Comparison of ENCODE assay signal across 9 mouse cellular contexts in genomic region chr5:31092231-31092975, GRCm38 (mm10). TPM values are rescaled to one million over a fixed set of nuclear protein-coding genes. Genes with fewer than 3 reads are reported as not detected.
DNase-seq lines count a peak whose midpoint lies in the region; ATAC-seq and TF ChIP-seq lines count a peak whose summit lies in the region.
"Had no signal": no experiment of that assay in that cellular context is flagged by ENCODE, and none has a peak within 500 bp of the region (broad histone marks: within the 10 kb centered on the region; RNA-seq: fewer than 3 reads in every experiment).

No protein-coding gene starts in this region.

- H3K4me1 ChIP-seq in lung, embryonic 15.5 days, result peaks cover 29% of the 10 kb centered on the region
- H3K4me1 ChIP-seq in forebrain, postnatal 0 days (ENCODE audit: insufficient read depth), result peaks cover 13% of the 10 kb centered on the region; the same call in 1 of the 2 replicates
- peaks cover 38% of the 10 kb centered on the region for H3K4me1 ChIP-seq in limb, embryonic 15.5 days

- no peak overlapping the region for H3K9ac ChIP-seq in lung, embryonic 15.5 days
- H3K9ac ChIP-seq in forebrain, postnatal 0 days, result peak overlapping the region; percentile 22; the same call in 1 of the 2 replicates
- no peak overlapping the region for H3K9ac ChIP-seq in limb, embryonic 15.5 days

- H3K4me3 ChIP-seq in lung, embryonic 15.5 days, result peak overlapping the region; percentile 39
- H3K4me3 ChIP-seq in forebrain, postnatal 0 days (ENCODE audit: low read depth, low read length), result peak overlapping the region; percentile 32
- H3K4me3 ChIP-seq in limb, embryonic 15.5 days, result peak overlapping the region; percentile 45

- H3K27ac ChIP-seq in lung, embryonic 15.5 days, result no peak overlapping the region
- H3K27ac ChIP-seq in forebrain, postnatal 0 days (ENCODE audit: low read depth, low read length), result no peak overlapping the region
- H3K27ac ChIP-seq in limb, embryonic 15.5 days, result no peak overlapping the region

- peak overlapping the region; percentile 79 for H3K4me2 ChIP-seq in lung, embryonic 15.5 days
- peak overlapping the region; percentile 55 for H3K4me2 ChIP-seq in forebrain, postnatal 0 days (ENCODE audit: low read depth)
- peak overlapping the region; percentile 84 for H3K4me2 ChIP-seq in limb, embryonic 15.5 days

- TF ChIP-seq CTCF in forebrain, postnatal 0 days (IDR thresholded peaks at IDR 0.05; ENCODE audit: low read depth), result no peak

- no peaks in the 10 kb centered on the region for H3K36me3 ChIP-seq in lung, embryonic 15.5 days
- no peaks in the 10 kb centered on the region for H3K36me3 ChIP-seq in forebrain, postnatal 0 days (ENCODE audit: insufficient read depth)
- H3K36me3 ChIP-seq in limb, embryonic 15.5 days, result no peaks in the 10 kb centered on the region

- ATAC-seq in lung, embryonic 15.5 days (ENCODE audit: borderline replicate concordance, extremely low read depth, low FRiP score, low TSS enrichment), result no peak
- no peak for ATAC-seq in forebrain, postnatal 0 days
- no peak for ATAC-seq in limb, embryonic 15.5 days (ENCODE audit: insufficient number of reproducible peaks, low FRiP score, low TSS enrichment, low read depth)

- peaks cover 97% of the 10 kb centered on the region for H3K27me3 ChIP-seq in lung, embryonic 15.5 days
- peaks cover 57% of the 10 kb centered on the region for H3K27me3 ChIP-seq in forebrain, postnatal 0 days (ENCODE audit: insufficient read depth, low read length)
- peaks cover 97% of the 10 kb centered on the region for H3K27me3 ChIP-seq in limb, embryonic 15.5 days

- 2% methylated on average over 53 of the region's 53 CpGs for WGBS in lung, embryonic 15.5 days
- 3% methylated on average over 37 of the region's 53 CpGs for WGBS in forebrain, postnatal 0 days
- 2% methylated on average over 47 of the region's 53 CpGs for WGBS in limb, embryonic 15.5 days

- no peak for DNase-seq in lung, adult 18-20 months
- peak; percentile 29 for DNase-seq in forebrain, postnatal 0 days
- DNase-seq in right cerebral cortex, postnatal 10 days (ENCODE audit: low spot score in 2 of 2), result peak; percentile 74 to 76
- no peak for DNase-seq in yolk sac, embryonic 10.5 days (ENCODE audit: low spot score)
- DNase-seq in urinary bladder, postnatal 25 days (ENCODE audit: low spot score), result no peak
- DNase-seq in kidney, adult 18-20 months, result no peak

- H3K9me3 ChIP-seq in lung, embryonic 15.5 days, result no peaks in the 10 kb centered on the region
- no peaks in the 10 kb centered on the region for H3K9me3 ChIP-seq in forebrain, postnatal 0 days (ENCODE audit: low read length)
- H3K9me3 ChIP-seq in limb, embryonic 15.5 days, result no peaks in the 10 kb centered on the region

RNA-seq across cellular contexts. Expression of gene Dnajc5g, which starts 13.7 kb away (rescaled TPM):
- polyA plus RNA-seq in lung, embryonic 15.5 days (2015; fragmentation: Nextera tagmentation; extraction: Ambion mirVana), result not detected in 2 replicates
- total RNA-seq in forebrain, postnatal 0 days (2014; rRNA removed), result not detected in 2 replicates
- polyA plus RNA-seq in forebrain, postnatal 0 days (2015; fragmentation: Nextera tagmentation; extraction: Ambion mirVana), result not detected in 2 replicates
- not detected in 2 replicates for polyA plus RNA-seq in limb, embryonic 15.5 days (2015; fragmentation: Nextera tagmentation; extraction: Ambion mirVana)
- total RNA-seq: layer of hippocampus, adult 8-10 months had no signal

RNA-seq across cellular contexts. Expression of gene Slc30a3, which starts 15.6 kb away (rescaled TPM):
- 0.25 and 0.29 TPM in 2 replicates for polyA plus RNA-seq in lung, embryonic 15.5 days (2015; fragmentation: Nextera tagmentation; extraction: Ambion mirVana)
- total RNA-seq in forebrain, postnatal 0 days (2014; rRNA removed), result 2.5 and 2.8 TPM in 2 replicates
- polyA plus RNA-seq in forebrain, postnatal 0 days (2015; fragmentation: Nextera tagmentation; extraction: Ambion mirVana), result 3.5 and 4.5 TPM in 2 replicates
- 0.50 and 0.66 TPM in 2 replicates for polyA plus RNA-seq in limb, embryonic 15.5 days (2015; fragmentation: Nextera tagmentation; extraction: Ambion mirVana)

RNA-seq across cellular contexts. Expression of gene Trim54, which starts 24.1 kb away (rescaled TPM):
- polyA plus RNA-seq in lung, embryonic 15.5 days (2015; fragmentation: Nextera tagmentation; extraction: Ambion mirVana), result 0.36 and 0.70 TPM in 2 replicates
- total RNA-seq in forebrain, postnatal 0 days (2014; rRNA removed), result not detected in 2 replicates
- not detected in 2 replicates for polyA plus RNA-seq in forebrain, postnatal 0 days (2015; fragmentation: Nextera tagmentation; extraction: Ambion mirVana)
- polyA plus RNA-seq in limb, embryonic 15.5 days (2015; fragmentation: Nextera tagmentation; extraction: Ambion mirVana), result 7.6 and 21.7 TPM in 2 replicates
- total RNA-seq: layer of hippocampus, adult 8-10 months had no signal

RNA-seq across cellular contexts. Expression of gene Cad, which starts 37.8 kb away (rescaled TPM):
- polyA plus RNA-seq in lung, embryonic 15.5 days (2015; fragmentation: Nextera tagmentation; extraction: Ambion mirVana), result 27.5 and 29.6 TPM in 2 replicates
- total RNA-seq in forebrain, postnatal 0 days (2014; rRNA removed), result 28.7 and 31.1 TPM in 2 replicates
- 5.2 and 6.4 TPM in 2 replicates for polyA plus RNA-seq in forebrain, postnatal 0 days (2015; fragmentation: Nextera tagmentation; extraction: Ambion mirVana)
- 25.1 and 26.3 TPM in 2 replicates for polyA plus RNA-seq in limb, embryonic 15.5 days (2015; fragmentation: Nextera tagmentation; extraction: Ambion mirVana)

RNA-seq across cellular contexts. Expression of gene Slc5a6, which starts 43.7 kb away (rescaled TPM):
- 7.8 and 8.1 TPM in 2 replicates for polyA plus RNA-seq in lung, embryonic 15.5 days (2015; fragmentation: Nextera tagmentation; extraction: Ambion mirVana)
- total RNA-seq in forebrain, postnatal 0 days (2014; rRNA removed), result 23.1 and 28.3 TPM in 2 replicates
- polyA plus RNA-seq in forebrain, postnatal 0 days (2015; fragmentation: Nextera tagmentation; extraction: Ambion mirVana), result 17.3 and 22.2 TPM in 2 replicates
- 10.9 and 14.6 TPM in 2 replicates for polyA plus RNA-seq in limb, embryonic 15.5 days (2015; fragmentation: Nextera tagmentation; extraction: Ambion mirVana)

Comparison
In these comparisons a context has a peak if more than half of its experiments do, and no peak if none do; other contexts are left out.
1. DNase-seq: peak in forebrain, postnatal 0 days (single experiment) and right cerebral cortex, postnatal 10 days (2 of 2); none in lung, adult 18-20 months (0 of 2), yolk sac, embryonic 10.5 days (single experiment), urinary bladder, postnatal 25 days (single experiment) and kidney, adult 18-20 months (single experiment).
2. Peak in every context shown above with its lines, with median percentiles within 50 percentile points of each other: H3K4me2 ChIP-seq and H3K4me3 ChIP-seq.